Mouse (Mus musculus) cerebellum, adult 2 months (tissue): ENCODE data around the gene Ebf1.

Experiments
- CTCF ChIP-seq: fragments of 200-500 bp; IDR thresholded peaks from 2 replicates; pipeline ENCODE4 v1.5.1; 2011; ENCODE audit warnings: low read depth, mild to moderate bottlenecking, control low read depth, low read length, moderate library complexity, borderline replicate concordance; ENCODE audit not compliant: insufficient read depth
- POLR2A ChIP-seq: fragments of 200-500 bp; IDR thresholded peaks from 2 replicates; pipeline ENCODE4 v1.6.1; 2011; ENCODE audit warnings: low read length, control low read depth, borderline replicate concordance; ENCODE audit not compliant: insufficient read depth

GRCm38 (mm10) chr11:44701864-44702263 is 84.7 kb downstream of the Ebf1 start:
- TF ChIP-seq CTCF = no peak
- no peak for TF ChIP-seq POLR2A
